In genomic region chr9:118520011-118520410, GRCm38 (mm10) we compare ENCODE assay signal across 11 mouse cellular contexts. TPM values are rescaled to one million over a fixed set of nuclear protein-coding genes. Genes with fewer than 3 reads are reported as not detected.
A peak's percentile ranks its signal among the peaks of the same experiment; 100 is the strongest.
DNase-seq lines count a peak whose midpoint lies in the region; ATAC-seq lines count a peak whose summit lies in the region.
"Had no signal": no experiment of that assay in that cellular context is flagged by ENCODE, and none has a peak within 500 bp of the region (broad histone marks: within the 10 kb centered on the region; RNA-seq: fewer than 3 reads in every experiment).

No protein-coding gene starts in this region.

- no peak for ATAC-seq in intestine, embryonic 15.5 days
- ATAC-seq in intestine, embryonic 16.5 days: no peak
- no peak for ATAC-seq in forebrain, embryonic 16.5 days

- no peaks in the 10 kb centered on the region for H3K27me3 ChIP-seq in intestine, embryonic 15.5 days (replicated peaks)
- H3K27me3 ChIP-seq in intestine, embryonic 16.5 days (replicated peaks; ENCODE audit: control insufficient read depth, insufficient read depth, low read length): no peaks in the 10 kb centered on the region
- H3K27me3 ChIP-seq in forebrain, embryonic 16.5 days (replicated peaks; ENCODE audit: control insufficient read depth, insufficient read depth, low read length): no peaks in the 10 kb centered on the region
- H3K27me3 ChIP-seq: hindbrain, embryonic 13.5 days had no signal

- intact Hi-C loops in heart, postnatal 14 days (cut with DNase I): no loop called here

- H3K36me3 ChIP-seq in intestine, embryonic 15.5 days: peaks cover 10% of the 10 kb centered on the region; the same call in 1 of the 2 replicates
- H3K36me3 ChIP-seq in intestine, embryonic 16.5 days (ENCODE audit: control insufficient read depth, insufficient read depth, low read length): peaks cover 3% of the 10 kb centered on the region; the same call in 1 of the 2 replicates
- peaks cover 6% of the 10 kb centered on the region for H3K36me3 ChIP-seq in forebrain, embryonic 16.5 days (ENCODE audit: control insufficient read depth, insufficient read depth)

- DNase-seq in adrenal gland, postnatal 36 days: peak; percentile 51 to 66
- DNase-seq in cerebellum, postnatal 36 days: peak; percentile 22 to 28
- peak; percentile 26 to 54 for DNase-seq in heart, postnatal 14 days
- no peak for DNase-seq in thymus, postnatal 4 days
- no peak for DNase-seq in spleen, postnatal 36 days (ENCODE audit: low spot score in 2 of 2)

- H3K4me2 ChIP-seq in intestine, embryonic 15.5 days (replicated peaks): 0 out of 2 replicates have a peak overlapping the region, but pooled peaks have one; percentile 19
- no peak overlapping the region for H3K4me2 ChIP-seq in intestine, embryonic 16.5 days (ENCODE audit: low read depth, low read length)
- H3K4me2 ChIP-seq in forebrain, embryonic 16.5 days (ENCODE audit: low read length): no peak overlapping the region
- H3K4me2 ChIP-seq: hindbrain, embryonic 13.5 days had no signal

- H3K9ac ChIP-seq in intestine, embryonic 15.5 days: no peak overlapping the region
- no peak overlapping the region for H3K9ac ChIP-seq in intestine, embryonic 16.5 days (ENCODE audit: low read depth, low read length)
- H3K9ac ChIP-seq in forebrain, embryonic 16.5 days (replicated peaks; ENCODE audit: low read depth, low read length): no peak overlapping the region
- H3K9ac ChIP-seq: hindbrain, embryonic 13.5 days had no signal

- 0 out of 2 replicates have a peak overlapping the region, but pooled peaks have one; percentile 17 for H3K27ac ChIP-seq in intestine, embryonic 15.5 days
- no peak overlapping the region for H3K27ac ChIP-seq in intestine, embryonic 16.5 days (ENCODE audit: low read length)
- no peak overlapping the region for H3K27ac ChIP-seq in forebrain, embryonic 16.5 days (ENCODE audit: low read length)
- H3K27ac ChIP-seq: hindbrain, embryonic 13.5 days had no signal

- 36% methylated on average over 8 of the region's 8 CpGs for WGBS in intestine, embryonic 15.5 days
- WGBS in intestine, embryonic 16.5 days: 43% methylated on average over 8 of the region's 8 CpGs
- 62% methylated on average over 8 of the region's 8 CpGs for WGBS in forebrain, embryonic 16.5 days

- H3K9me3 ChIP-seq in intestine, embryonic 15.5 days: no peaks in the 10 kb centered on the region
- no peaks in the 10 kb centered on the region for H3K9me3 ChIP-seq in intestine, embryonic 16.5 days (ENCODE audit: control insufficient read depth, low read length)
- H3K9me3 ChIP-seq in forebrain, embryonic 16.5 days (ENCODE audit: control insufficient read depth, low read length): no peaks in the 10 kb centered on the region
- H3K9me3 ChIP-seq: G1E; hindbrain, embryonic 13.5 days had no signal

- peaks cover 13% of the 10 kb centered on the region; the same call in 1 of the 2 replicates for H3K4me1 ChIP-seq in intestine, embryonic 15.5 days (replicated peaks)
- peaks cover 12% of the 10 kb centered on the region; the same call in 1 of the 2 replicates for H3K4me1 ChIP-seq in intestine, embryonic 16.5 days (ENCODE audit: control insufficient read depth, insufficient read depth, low read length)
- H3K4me1 ChIP-seq in forebrain, embryonic 16.5 days (replicated peaks; ENCODE audit: control insufficient read depth, insufficient read depth, low read length): peaks cover 5% of the 10 kb centered on the region

- no peak overlapping the region for H3K4me3 ChIP-seq in intestine, embryonic 15.5 days (replicated peaks)
- H3K4me3 ChIP-seq in intestine, embryonic 16.5 days (ENCODE audit: low read length): no peak overlapping the region
- H3K4me3 ChIP-seq in forebrain, embryonic 16.5 days (replicated peaks; ENCODE audit: low read length): no peak overlapping the region
- H3K4me3 ChIP-seq: erythroblast, embryonic 14.5 days; hindbrain, embryonic 13.5 days had no signal

RNA-seq across cellular contexts. Expression of gene Golga4, which starts 13.9 kb away (rescaled TPM):
- 59.5 and 61.6 TPM in 2 replicates for polyA plus RNA-seq in intestine, embryonic 15.5 days (2015; fragmentation: Nextera tagmentation; extraction: Ambion mirVana)
- polyA plus RNA-seq in intestine, embryonic 16.5 days (2015; fragmentation: Nextera tagmentation; extraction: Ambion mirVana): 52.2 and 54.0 TPM in 2 replicates
- 100 to 1,000 TPM; 110 to 143 TPM for total RNA-seq in adrenal gland, postnatal 36 days (2021)
- 100 to 1,000 TPM; 180 to 187 TPM for total RNA-seq in heart, postnatal 14 days (2021)
- 51.3 and 57.4 TPM in 2 replicates for polyA plus RNA-seq in forebrain, embryonic 16.5 days (2015; fragmentation: Nextera tagmentation; extraction: Ambion mirVana)

RNA-seq across cellular contexts. Expression of gene Eomes, which starts 42.0 kb away (rescaled TPM):
- polyA plus RNA-seq in intestine, embryonic 15.5 days (2015; fragmentation: Nextera tagmentation; extraction: Ambion mirVana): 0.13 and 0.18 TPM in 2 replicates
- 0.09 and 0.10 TPM in 2 replicates for polyA plus RNA-seq in intestine, embryonic 16.5 days (2015; fragmentation: Nextera tagmentation; extraction: Ambion mirVana)
- total RNA-seq in adrenal gland, postnatal 36 days (2021): under 1 TPM; 0.30 to 0.33 TPM
- total RNA-seq in heart, postnatal 14 days (2021): not detected
- polyA plus RNA-seq in forebrain, embryonic 16.5 days (2015; fragmentation: Nextera tagmentation; extraction: Ambion mirVana): 18.0 and 24.4 TPM in 2 replicates
- polyA plus RNA-seq: erythroblast, embryonic 14.5 days; G1E had no signal

Comparison
In these comparisons a context has a peak if more than half of its experiments do, and no peak if none do; other contexts are left out.
1. DNase-seq: peak in adrenal gland, postnatal 36 days (2 of 2), cerebellum, postnatal 36 days (2 of 2) and heart, postnatal 14 days (2 of 2); none in thymus, postnatal 4 days (single experiment) and spleen, postnatal 36 days (0 of 2).
2. RNA of gene Eomes, which starts 42.0 kb away (polyA plus RNA-seq): 18.0 to 24.4 TPM in forebrain, embryonic 16.5 days; 0.13 to 0.18 TPM in intestine, embryonic 15.5 days and 0.09 to 0.10 TPM in intestine, embryonic 16.5 days; every median in the first group is over 10 times any median in the second.